Mouse (Mus musculus) midbrain, postnatal 0 days (tissue): ENCODE results near the gene Plxna4. TPM values are rescaled to one million over a fixed set of nuclear protein-coding genes. Genes with fewer than 3 reads are reported as not detected.

Experiments used
- ATAC-seq: fragments of 200-750 bp; cut with Nextera tagmentation; 2 replicates; pipeline ENCODE4 v1.8.0; 2017; ENCODE audit warnings: moderate number of reproducible peaks, mild to moderate bottlenecking, moderate TSS enrichment, moderate library complexity; ENCODE audit not compliant: low FRiP score
- DNase-seq: peaks from one replicate; pipeline ENCODE4 v3.0.0-alpha.2; 2015; ENCODE audit warnings: low spot score
- H3K27ac ChIP-seq: fragments of 300-500 bp; sonication (generic); 2 replicates; pipeline ENCODE4 v1.5.1; 2014; ENCODE audit warnings: low read depth, mild to moderate bottlenecking, low read length, mixed read lengths
- H3K27me3 ChIP-seq: fragments of 300-500 bp; sonication (generic); 2 replicates; pipeline ENCODE4 v1.6.1; 2014; ENCODE audit warnings: low read length, control low read depth, mixed read lengths; ENCODE audit not compliant: insufficient read depth
- H3K36me3 ChIP-seq: fragments of 300-500 bp; sonication (generic); 2 replicates; pipeline ENCODE4 v1.6.1; 2014; ENCODE audit warnings: low read length, control low read depth, mixed read lengths; ENCODE audit not compliant: insufficient read depth
- H3K4me1 ChIP-seq: fragments of 300-500 bp; sonication (generic); 2 replicates; pipeline ENCODE4 v1.6.1; 2014; ENCODE audit warnings: mild to moderate bottlenecking, control low read depth, antibody characterized with exemption, low read length, mixed read lengths; ENCODE audit not compliant: insufficient read depth
- H3K4me2 ChIP-seq: fragments of 300-500 bp; sonication (generic); 2 replicates; pipeline ENCODE4 v1.6.1; 2014; ENCODE audit warnings: low read depth, mild to moderate bottlenecking, low read length, mixed read lengths; ENCODE audit not compliant: poor library complexity, severe bottlenecking
- H3K4me3 ChIP-seq: fragments of 300-500 bp; sonication (generic); 2 replicates; pipeline ENCODE4 v1.5.1; 2014; ENCODE audit warnings: low read depth, mild to moderate bottlenecking, low read length, moderate library complexity
- H3K9ac ChIP-seq: fragments of 300-500 bp; sonication (generic); replicated peaks from 2 replicates; pipeline ENCODE4 v1.6.1; 2014; ENCODE audit warnings: mild to moderate bottlenecking, low read length, moderate library complexity, mixed read lengths; ENCODE audit not compliant: poor library complexity, severe bottlenecking
- H3K9me3 ChIP-seq: fragments of 300-500 bp; sonication (generic); 2 replicates; pipeline ENCODE4 v1.6.1; 2016; ENCODE audit warnings: low read length, control low read depth
- CTCF ChIP-seq: IDR thresholded peaks from 2 replicates; pipeline ENCODE4 v1.5.1; 2016; ENCODE audit warnings: antibody characterized with exemption, mild to moderate bottlenecking
- WGBS: fragments of 180-500 bp; shearing (Covaris S2); extraction: QIAGEN DNeasy Blood & Tissue Kit; methylation state at CpG from one replicate; pipeline ENCODE4 v1.1.7; 2014; 5-methylcytosine and 5-hydroxymethylcytosine counted together
- polyA plus RNA-seq: library from polyadenylated mRNA; unstranded; fragments of >200 nt; fragmentation: Nextera tagmentation; extraction: Ambion mirVana; gene quantifications from 2 replicates; pipeline ENCODE4 v1.2.1, GENCODE M21; 2015
- total RNA-seq: library from RNA; depleted of rRNA; stranded (reverse); fragments of >200 nt; gene quantifications from 2 replicates; pipeline ENCODE4 v1.2.3, GENCODE M21; 2014

The Plxna4 gene
- total and polyA plus RNA-seq, 2 experiments from 2014 or later, result 9.6 to 39.7 TPM

GRCm38 (mm10) chr6:32451851-32452250, 136.1 kb downstream of the Plxna4 start:
- Histone ChIP-seq H3K4me2 (no peak overlapping the region), H3K27me3 (no peaks in the 10 kb centered on the region), H3K27ac (no peak overlapping the region), H3K4me3 (no peak overlapping the region), H3K4me1 (no peaks in the 10 kb centered on the region), H3K36me3 (no peaks in the 10 kb centered on the region), H3K9me3 (no peaks in the 10 kb centered on the region), H3K9ac (no peak overlapping the region)
- TF ChIP-seq CTCF, result no peak
- ATAC-seq (no peak), DNase-seq (no peak)

- Histone ChIP-seq H3K36me3 (no peaks in the 10 kb centered on the region), H3K9ac (no peak overlapping the region), H3K27ac (no peak overlapping the region), H3K4me3 (no peak overlapping the region), H3K4me1 (peaks cover 9% of the 10 kb centered on the region), H3K9me3 (no peaks in the 10 kb centered on the region), H3K4me2 (no peak overlapping the region), H3K27me3 (no peaks in the 10 kb centered on the region)
- WGBS, result 80% methylated on average over 8 of the region's 8 CpGs
- TF ChIP-seq CTCF, result no peak
- DNase-seq (no peak), ATAC-seq (no peak)
Observed at GRCm38 (mm10) chr6:32449237-32449963, 138.6 kb downstream of the Plxna4 start.

DNA sequence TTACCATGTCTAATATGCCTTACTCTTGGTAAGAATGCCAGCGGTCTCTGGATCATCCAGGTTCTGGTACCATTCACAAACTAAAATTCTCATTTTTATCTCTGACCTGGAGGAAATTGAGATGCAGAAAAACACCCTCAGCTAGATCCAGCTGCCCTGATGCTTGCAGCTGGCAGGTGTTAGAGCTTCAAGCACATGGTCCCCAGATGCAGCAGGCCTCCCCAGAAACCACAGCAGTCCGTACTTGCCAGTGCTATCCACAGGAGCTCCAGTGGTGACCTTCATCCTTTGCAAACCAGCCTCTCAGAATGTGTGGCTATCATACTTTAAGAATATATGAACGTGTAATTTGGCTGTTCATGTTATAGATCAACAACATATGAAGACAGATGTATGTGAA, 139.2 kb downstream of the Plxna4 start:
- H3K9ac ChIP-seq, result no peak overlapping the region
- no peaks in the 10 kb centered on the region for H3K36me3 ChIP-seq
- WGBS, result 94% methylated on average over 3 of the region's 3 CpGs
- no peak overlapping the region for H3K4me3 ChIP-seq
- DNase-seq, result no peak
- no peaks in the 10 kb centered on the region for H3K9me3 ChIP-seq
- H3K27ac ChIP-seq, result no peak overlapping the region
- H3K4me1 ChIP-seq, result peaks cover 12% of the 10 kb centered on the region
- H3K4me2 ChIP-seq, result no peak overlapping the region
- no peak for TF ChIP-seq CTCF
- H3K27me3 ChIP-seq, result no peaks in the 10 kb centered on the region
- ATAC-seq, result no peak

- no peak for ATAC-seq
Observed at GRCm38 (mm10) chr6:32446276-32446675, 141.7 kb downstream of the Plxna4 start.

DNA sequence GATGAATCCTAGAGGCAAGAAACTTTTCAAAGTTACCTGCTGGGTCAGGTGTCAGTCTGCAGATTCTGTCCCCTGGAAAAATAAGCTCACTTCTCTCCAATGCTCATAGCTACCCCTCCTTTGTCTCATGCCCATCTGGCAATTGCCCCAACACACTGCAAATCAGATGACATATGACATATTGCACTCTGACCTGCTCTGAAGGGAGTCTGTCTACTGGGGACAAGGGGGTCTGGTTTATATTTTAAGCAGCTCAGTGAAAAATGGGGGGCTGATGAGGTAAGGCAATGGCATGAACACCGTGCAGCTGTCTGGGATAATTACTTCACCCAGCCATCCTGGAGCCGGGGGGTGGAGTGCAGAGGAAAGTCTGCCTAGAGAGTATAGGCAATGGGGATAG, 142.7 kb downstream of the Plxna4 start:
- ATAC-seq (no peak), DNase-seq (no peak)
- Histone ChIP-seq H3K9me3 (no peaks in the 10 kb centered on the region), H3K36me3 (no peaks in the 10 kb centered on the region), H3K4me2 (no peak overlapping the region), H3K4me3 (no peak overlapping the region), H3K27me3 (no peaks in the 10 kb centered on the region), H3K27ac (no peak overlapping the region), H3K4me1 (peaks cover 12% of the 10 kb centered on the region), H3K9ac (no peak overlapping the region)
- TF ChIP-seq CTCF, result no peak
- WGBS, result 85% methylated on average over 2 of the region's 2 CpGs

More at GRCm38 (mm10) chr6:32446276-32446675, 141.7 kb downstream of the Plxna4 start:
- Histone ChIP-seq H3K27ac (no peak overlapping the region), H3K36me3 (no peaks in the 10 kb centered on the region), H3K9me3 (no peaks in the 10 kb centered on the region), H3K27me3 (no peaks in the 10 kb centered on the region), H3K9ac (no peak overlapping the region), H3K4me3 (no peak overlapping the region), H3K4me2 (no peak overlapping the region), H3K4me1 (peaks cover 12% of the 10 kb centered on the region)
- DNase-seq, result no peak
- TF ChIP-seq CTCF, result no peak
- 83% methylated on average over 4 of the region's 4 CpGs for WGBS

DNA sequence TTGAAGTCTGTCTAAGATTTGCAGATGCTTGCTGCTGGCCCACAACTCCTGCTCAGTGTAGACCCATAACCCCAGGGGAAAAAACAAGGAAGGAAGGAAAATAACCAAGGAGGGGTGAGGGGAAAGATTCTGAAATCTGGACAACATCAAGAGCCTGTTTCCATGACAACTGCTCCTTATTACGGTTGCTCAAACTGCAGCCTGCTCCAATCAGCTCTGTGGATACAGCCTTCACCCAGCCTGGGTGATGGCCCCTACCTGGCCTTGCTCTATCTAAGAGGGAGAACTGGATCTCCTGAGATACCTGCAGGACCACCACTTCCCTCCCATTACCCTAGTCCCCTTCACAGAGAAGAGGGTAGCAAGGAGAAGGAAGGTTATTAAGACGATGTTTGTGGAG, 143.6 kb downstream of the Plxna4 start:
- peaks cover 12% of the 10 kb centered on the region for H3K4me1 ChIP-seq
- ATAC-seq, result peak; percentile 84
- 57% methylated on average over 2 of the region's 2 CpGs for WGBS
- no peak overlapping the region for H3K9ac ChIP-seq
- DNase-seq, result peak; percentile 70
- H3K27me3 ChIP-seq, result no peaks in the 10 kb centered on the region
- H3K4me2 ChIP-seq, result no peak overlapping the region
- no peaks in the 10 kb centered on the region for H3K36me3 ChIP-seq
- TF ChIP-seq CTCF, result no peak
- H3K4me3 ChIP-seq, result no peak overlapping the region
- H3K9me3 ChIP-seq, result no peaks in the 10 kb centered on the region
- H3K27ac ChIP-seq, result 0 out of 2 replicates have a peak overlapping the region, but pooled peaks have one; percentile 12
